Mouse (Mus musculus): ENCODE data around the gene Clpb.
A peak's percentile ranks its signal among the peaks of the same experiment; 100 is the strongest.

The Clpb gene

GRCm38 (mm10) chr7:101676033-101676761 lies 12.8 kb downstream of the Clpb start:
- peak; percentile 47 to 68 for DNase-seq

- DNase-seq = no peak
These were observed 13.4 kb downstream of the Clpb start for GRCm38 (mm10) chr7:101676762-101677308.

DNA sequence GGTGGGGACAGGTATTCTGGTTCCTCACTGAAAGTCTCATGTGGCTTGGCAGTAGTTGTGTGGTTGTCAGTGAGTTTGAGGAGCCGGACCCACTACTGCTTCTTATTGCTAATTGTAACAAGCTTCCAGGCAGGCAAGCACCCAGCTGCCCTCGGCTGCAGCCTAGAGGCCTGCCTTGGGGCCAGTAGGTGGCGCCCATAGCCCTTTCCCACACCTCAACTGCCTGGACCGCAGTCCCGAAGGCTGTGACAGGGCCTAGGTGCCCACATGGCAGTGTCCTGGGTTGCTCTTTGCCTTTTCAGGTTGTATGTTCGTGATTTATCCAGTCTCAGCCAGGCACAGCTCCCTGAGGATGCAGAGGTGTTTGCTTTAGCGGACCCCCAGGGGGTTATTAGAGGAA lies 16.2 kb downstream of the Clpb start:
- DNase-seq = peak; percentile 66 to 76

DNA sequence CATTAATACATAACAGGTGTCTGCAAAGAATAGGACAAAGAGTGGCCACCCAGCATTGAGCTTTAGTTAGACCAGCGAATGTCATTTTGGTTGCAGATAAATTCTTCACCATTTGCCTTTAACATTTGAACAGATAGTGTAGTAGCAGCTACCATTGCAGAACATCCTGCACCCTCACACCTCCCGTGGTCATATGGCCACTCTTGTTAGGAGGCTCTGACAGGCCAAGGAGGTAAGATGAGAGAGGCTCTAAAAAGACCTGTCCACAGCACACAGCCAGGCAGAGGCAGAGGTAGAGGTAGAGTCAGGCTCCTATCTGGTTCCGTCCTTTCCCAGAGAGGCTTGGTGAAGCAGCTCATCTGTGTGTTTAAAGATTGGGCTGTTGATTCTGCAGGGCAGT lies 17.5 kb downstream of the Clpb start:
- DNase-seq = no peak

DNA sequence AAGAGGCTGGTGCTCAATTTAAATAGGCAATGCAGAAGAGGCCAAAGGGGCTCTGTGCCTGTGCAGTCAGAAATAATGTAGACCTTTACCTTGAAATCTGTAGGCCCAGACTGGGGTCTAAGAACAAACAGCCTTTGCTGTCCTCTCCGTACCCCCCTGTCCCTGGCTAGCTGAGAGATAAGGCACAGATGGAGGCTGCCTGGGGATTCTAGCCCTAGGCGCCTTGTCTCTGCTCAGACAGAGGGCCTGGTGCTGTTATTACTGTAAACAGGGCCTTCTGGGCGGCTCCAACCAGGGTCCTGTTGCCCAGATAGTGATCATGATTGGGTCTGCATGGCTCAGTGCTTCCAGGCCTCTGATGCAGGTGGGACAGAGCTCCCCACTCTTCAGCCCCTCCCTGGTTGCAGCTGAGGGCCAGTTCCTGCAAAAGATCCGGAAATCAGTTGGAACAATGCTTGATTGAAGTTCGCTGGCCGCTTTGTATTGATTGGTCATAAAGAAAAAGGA lies 18.2 kb downstream of the Clpb start:
- no peak for DNase-seq

DNA sequence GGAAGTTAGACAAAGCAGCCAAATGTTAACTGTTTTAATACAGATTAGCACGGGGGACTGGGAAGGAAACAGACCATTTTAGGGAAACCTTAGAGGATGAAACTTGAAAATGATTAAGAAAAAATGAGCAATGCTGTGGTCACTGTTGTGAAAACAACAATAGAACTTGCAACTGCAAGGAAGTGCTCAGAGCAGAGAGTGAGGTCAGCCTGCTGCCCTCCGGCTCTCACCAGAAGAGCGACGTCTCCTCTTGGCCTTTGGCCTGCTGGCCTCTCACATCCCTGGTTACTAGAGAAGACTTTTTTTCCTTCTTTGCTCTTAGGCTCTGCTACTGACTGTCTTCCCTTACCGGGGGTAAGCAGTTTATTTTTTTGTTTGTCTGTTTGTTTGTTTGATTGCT lies 19.5 kb downstream of the Clpb start:
- no peak for DNase-seq

DNA sequence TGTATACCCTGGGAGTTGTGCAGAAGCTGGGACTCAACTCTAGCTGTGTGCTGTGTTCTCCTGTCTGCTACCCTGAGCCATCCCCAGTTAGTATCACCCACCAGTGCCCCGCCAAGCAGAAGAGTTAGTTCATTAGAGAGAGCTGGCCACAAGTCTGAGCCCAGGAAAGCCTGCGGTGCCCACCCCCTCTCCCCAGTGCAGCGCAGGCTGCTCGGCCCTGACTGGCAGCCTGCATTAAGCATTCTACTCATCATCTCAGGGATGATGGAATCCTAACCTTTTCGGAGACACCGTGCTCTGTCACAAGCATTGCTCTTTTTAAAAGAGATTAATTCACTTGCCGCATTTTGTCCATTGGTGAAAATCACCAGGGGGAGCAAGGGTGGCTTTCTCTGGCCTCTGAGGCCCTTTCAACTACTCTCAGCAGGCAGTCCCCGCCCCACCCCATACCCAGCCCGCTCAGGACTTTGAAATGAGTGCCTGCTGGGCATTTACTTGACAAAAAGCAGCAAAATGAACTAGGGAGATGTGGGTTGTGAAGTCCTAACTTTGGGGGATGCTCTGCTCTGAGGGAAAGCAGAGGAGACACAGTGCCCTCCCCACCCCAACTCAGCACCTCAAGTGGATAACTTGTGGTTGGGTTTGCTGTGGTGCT lies 20.7 kb downstream of the Clpb start:
- DNase-seq = no peak

DNA sequence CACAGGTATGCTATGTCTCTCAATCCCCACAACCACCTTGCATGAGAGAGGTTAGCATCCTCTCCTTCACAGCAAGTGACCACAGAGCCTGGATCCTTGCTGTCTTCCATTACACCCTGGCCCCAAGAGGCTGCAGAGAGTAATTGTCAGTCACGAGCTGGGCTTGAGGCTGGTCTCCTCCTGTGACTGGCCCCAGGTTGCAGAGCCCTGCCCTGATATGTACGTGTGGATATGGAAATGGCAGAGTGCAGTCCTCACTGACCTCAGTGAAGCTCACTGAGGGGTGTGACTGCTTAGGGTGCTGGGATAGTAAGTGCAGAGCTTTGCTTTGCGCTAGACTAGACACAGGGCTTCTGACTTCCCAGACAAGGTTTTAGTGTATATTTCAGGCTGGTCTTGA lies 21.2 kb downstream of the Clpb start:
- no peak for DNase-seq

DNA sequence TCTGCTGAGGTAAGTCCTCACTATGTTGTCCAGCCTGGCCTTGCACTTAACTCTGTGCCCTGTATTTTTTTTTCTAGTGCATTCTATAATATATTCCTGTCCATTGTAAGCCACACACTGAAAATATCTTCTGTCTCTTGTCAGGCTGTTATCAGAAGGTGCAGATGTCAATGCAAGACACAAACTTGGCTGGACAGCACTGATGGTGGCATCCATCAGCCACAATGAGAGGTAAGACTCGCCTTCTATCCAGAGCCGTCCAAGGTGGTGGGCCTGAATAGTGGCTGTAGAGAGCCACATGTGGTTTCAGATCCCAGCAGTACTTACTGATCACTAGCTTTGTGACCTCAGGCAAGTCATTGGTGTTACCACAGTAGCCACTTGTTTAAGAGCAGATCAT lies 23.7 kb downstream of the Clpb start:
- no peak for DNase-seq

DNA sequence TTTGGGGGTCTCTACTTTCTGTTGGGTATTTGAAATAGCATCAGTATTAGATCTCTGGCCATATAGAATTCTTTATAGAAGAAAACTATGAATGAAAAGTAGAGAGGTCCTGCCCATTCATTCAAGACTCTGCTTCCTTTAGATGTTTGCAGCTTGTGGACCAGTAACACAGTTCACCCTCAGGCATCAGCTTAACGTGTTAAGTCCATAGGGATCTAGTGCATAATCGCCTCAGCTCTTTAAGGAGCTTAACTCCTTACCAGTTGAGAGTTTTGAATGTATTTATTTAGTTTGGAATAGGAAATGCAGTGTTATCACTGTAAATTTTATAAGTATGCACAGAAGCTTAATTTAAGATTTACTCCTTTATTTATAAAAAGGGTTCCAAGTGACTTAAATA lies 27.0 kb downstream of the Clpb start:
- DNase-seq = no peak

DNA sequence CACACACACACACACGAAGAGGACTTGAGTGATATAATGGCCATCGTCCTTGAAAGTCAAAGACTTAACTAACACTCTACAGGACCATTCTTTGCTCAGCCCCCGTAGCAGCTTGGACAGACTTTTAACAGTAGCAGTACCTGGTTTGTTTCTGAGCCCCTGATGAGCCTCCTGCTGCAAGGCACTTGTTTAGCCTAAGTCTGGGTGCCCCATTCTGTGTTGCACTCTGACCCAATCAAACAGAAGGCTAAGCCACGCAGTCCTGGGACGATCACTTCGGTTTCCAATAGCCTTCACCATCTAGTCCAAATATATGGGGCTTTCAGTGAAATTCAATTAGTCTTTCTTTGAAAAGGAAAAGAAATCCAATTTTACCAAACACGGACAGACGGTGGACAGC lies 28.4 kb downstream of the Clpb start:
- no peak for DNase-seq

DNA sequence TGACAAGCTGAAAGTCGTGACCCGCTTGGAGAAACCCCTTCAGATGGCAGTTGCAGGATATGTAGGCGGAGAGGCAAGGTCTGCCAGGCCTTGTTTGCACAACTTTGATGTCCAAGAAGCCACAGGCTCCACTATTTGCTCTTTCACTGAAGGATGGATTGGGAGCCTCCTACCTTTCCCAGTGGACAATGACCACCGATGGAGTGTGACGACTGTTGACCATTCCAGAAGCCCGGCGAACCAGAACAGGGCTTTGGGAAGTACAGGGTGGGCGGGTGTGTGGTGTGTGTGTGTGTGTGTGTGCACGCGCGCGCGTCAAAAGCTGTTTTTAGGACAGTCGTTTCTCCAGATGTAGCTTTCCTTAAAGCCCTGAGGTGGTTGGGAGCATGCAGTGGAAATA lies 29.0 kb downstream of the Clpb start:
- no peak for DNase-seq

- peak; percentile 33 to 40 for DNase-seq
These were observed 32.0 kb downstream of the Clpb start for GRCm38 (mm10) chr7:101695483-101695882.

DNA sequence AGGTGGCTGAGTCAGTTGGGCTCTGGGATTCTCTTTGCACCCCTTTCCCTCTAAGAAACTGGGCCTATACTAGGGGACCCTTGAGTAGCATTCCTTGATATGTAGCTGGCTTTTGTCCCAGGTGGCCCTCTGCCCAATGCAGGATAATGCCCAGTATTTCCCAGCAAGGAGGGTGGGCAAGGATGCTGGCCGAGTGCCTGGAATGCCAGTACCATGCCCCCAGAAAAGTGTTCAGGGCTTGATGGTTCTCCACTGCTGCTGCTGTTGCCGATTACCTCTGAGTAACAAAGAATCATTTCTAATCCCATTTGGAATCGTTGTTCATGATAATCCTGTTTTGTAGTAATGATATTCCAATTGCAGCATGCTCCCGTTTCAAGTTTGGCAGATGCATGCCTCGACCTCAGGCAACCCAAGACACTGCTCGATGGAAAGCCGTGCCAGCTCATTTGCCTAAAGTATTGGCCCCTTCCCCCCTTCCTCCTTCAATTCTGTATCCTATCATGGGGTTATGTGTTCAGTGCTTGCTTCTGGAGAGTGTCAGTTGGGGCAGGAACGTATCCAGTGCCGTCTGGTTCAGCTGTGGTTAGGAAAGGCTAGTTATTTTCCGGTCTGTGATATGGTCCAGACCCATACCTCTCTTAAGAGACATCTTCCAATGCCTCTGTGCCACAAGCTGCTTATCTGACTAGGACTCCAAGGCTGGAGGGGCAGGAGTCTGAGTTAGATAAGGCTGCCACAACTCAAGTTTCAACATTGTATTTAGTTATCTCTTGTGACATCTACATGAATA lies 33.7 kb downstream of the Clpb start:
- no peak for DNase-seq

DNA sequence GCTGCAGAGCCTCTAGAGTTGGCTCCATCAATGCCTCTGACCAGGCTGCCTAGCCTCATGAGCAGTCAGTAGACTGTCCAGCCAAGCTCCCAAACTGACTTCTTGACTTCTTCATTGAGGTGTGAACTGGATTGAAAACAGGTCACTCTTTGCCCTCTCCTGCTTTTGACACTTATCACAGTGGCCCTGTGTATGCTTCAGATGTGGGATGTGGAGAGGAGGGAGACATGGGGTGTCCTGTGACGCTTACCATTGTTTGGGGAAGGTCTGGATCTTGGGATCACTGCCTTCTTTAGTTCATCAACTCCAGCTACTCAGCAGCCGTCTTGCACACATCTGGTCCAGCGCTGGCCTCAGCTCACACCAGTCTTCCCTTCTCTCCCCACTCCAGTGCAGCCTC lies 36.9 kb downstream of the Clpb start:
- no peak for DNase-seq

GRCm38 (mm10) chr7:101702706-101703105 lies 39.3 kb downstream of the Clpb start:
- no peak for DNase-seq

- no peak for DNase-seq
These were observed 46.2 kb downstream of the Clpb start for GRCm38 (mm10) chr7:101709586-101709985.

- DNase-seq = no peak
These were observed 46.8 kb downstream of the Clpb start for GRCm38 (mm10) chr7:101710236-101710635.

DNA sequence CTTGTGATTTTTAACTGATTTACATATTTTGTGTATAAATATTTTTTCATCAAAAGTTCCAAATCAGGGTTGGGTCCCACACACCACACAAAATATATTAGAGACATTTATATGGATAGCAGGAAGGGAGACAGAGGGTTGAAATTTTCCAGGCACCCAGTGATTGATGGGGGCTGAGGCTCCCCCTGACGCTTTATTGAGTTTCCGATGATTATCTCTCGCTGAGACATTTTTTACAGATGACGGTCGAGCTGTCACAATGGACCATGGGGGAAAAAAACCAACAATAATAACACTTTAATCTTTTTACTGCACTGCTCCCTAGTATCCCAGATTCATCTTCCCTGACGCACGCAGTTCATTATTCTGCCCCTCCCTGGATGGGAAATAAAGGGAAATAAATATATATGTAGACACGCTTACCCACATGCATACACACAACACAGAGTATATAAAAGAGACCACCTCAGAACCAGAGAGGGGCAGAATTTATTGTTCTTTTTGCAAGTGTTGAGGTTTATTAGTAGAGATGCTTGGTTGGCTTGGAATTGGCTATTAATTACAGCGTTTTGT lies 50.5 kb downstream of the Clpb start:
- DNase-seq = no peak

DNA sequence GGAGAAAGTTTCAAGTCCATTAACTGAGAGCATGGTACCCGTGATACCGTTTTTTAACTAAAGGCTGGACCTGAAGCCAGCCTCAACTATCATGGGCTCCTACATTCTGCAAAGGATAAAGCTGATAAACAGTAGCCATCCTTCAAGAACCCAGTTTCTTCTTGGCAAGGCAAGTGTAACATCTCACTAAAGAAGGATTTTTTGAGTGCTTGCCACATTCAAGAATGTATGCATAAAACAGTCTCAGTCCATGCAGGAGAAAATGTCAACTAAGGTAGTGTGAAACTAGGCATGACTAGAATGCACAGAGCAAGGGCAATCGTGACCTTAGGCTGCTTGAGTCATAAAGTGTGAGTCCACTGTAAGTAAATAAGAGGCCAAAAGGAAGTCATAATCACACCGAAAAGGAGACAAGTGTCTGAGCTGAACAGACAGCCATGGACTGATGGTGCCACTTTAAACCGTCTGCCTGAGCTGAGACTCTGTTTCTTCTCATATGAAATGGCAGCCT lies 51.7 kb downstream of the Clpb start:
- DNase-seq = no peak

DNA sequence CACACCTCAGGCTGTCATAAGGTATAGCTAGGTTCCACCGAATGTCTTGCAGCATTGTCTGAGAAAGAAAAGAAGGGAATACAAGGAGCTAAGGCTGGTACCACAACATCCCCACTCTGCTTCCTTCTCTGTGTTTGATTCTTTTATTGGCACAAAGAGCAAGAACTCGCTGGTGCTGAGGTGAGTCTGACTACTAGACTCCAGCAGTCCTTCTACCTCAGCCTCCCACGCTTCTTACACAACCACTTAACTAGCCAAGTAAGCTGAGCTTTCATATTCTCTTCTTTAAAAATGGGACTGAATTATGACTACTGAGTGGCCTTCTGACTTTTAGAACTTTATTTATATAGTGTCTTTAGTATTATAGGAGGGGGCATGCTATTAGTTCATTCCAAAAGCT lies 56.9 kb downstream of the Clpb start:
- no peak for DNase-seq

- DNase-seq = peak in 1 of 2 experiments; percentile 37
These were observed 61.6 kb downstream of the Clpb start for GRCm38 (mm10) chr7:101725081-101725480.

- no peak for DNase-seq
These were observed 63.5 kb downstream of the Clpb start for GRCm38 (mm10) chr7:101726980-101727379.

All from lung, adult 18-20 months (tissue).